ENCODE assay signal across 13 mouse cellular contexts in genomic region chr3:135887856-135888155, GRCm38 (mm10).
DNase-seq lines count a peak whose midpoint lies in the region; ATAC-seq and TF ChIP-seq lines count a peak whose summit lies in the region.
"Had no signal": no experiment of that assay in that cellular context is flagged by ENCODE, and none has a peak within 500 bp of the region (broad histone marks: within the 10 kb centered on the region; RNA-seq: fewer than 3 reads in every experiment).

No protein-coding gene starts in this region.

- no peak for TF ChIP-seq CTCF in hindbrain, postnatal 0 days (IDR thresholded peaks at IDR 0.05; ENCODE audit: low read depth)

- peak; percentile 15 for DNase-seq in hindbrain, embryonic 10.5 days (ENCODE audit: low spot score)
- DNase-seq in hindbrain, postnatal 0 days (ENCODE audit: low spot score): no peak
- DNase-seq in forebrain, embryonic 14.5 days (ENCODE audit: low spot score): peak; percentile 88
- DNase-seq in layer of hippocampus, adult 8-10 months (ENCODE audit: low spot score in 2 of 2): peak; percentile 25 to 35
- no peak for DNase-seq in ovary, postnatal 10 days (ENCODE audit: low spot score)
- DNase-seq in lung, adult 18-20 months: no peak
- DNase-seq in heart, postnatal 10 days: no peak
- DNase-seq: kidney, adult 8-10 months; lung, embryonic 14.5 days; thymus, adult 2 months had no signal

- H3K9ac ChIP-seq in hindbrain, postnatal 0 days (replicated peaks; ENCODE audit: low read length): no peak overlapping the region
- H3K9ac ChIP-seq in forebrain, embryonic 14.5 days (ENCODE audit: low read length): no peak overlapping the region
- no peak overlapping the region for H3K9ac ChIP-seq in neural tube, embryonic 13.5 days
- H3K9ac ChIP-seq: heart, embryonic 15.5 days; lung, embryonic 14.5 days had no signal

- H3K27ac ChIP-seq in hindbrain, embryonic 10.5 days: no peak overlapping the region
- no peak overlapping the region for H3K27ac ChIP-seq in hindbrain, postnatal 0 days
- peak overlapping the region; percentile 70; the same call in 1 of the 2 replicates for H3K27ac ChIP-seq in forebrain, embryonic 14.5 days (ENCODE audit: low read depth, low read length)
- H3K27ac ChIP-seq in neural tube, embryonic 13.5 days (replicated peaks): no peak overlapping the region
- H3K27ac ChIP-seq: heart, embryonic 15.5 days had no signal

- no peaks in the 10 kb centered on the region for H3K9me3 ChIP-seq in hindbrain, embryonic 10.5 days
- no peaks in the 10 kb centered on the region for H3K9me3 ChIP-seq in hindbrain, postnatal 0 days (ENCODE audit: low read length)
- H3K9me3 ChIP-seq in forebrain, embryonic 14.5 days (replicated peaks; ENCODE audit: control insufficient read depth, low read length): no peaks in the 10 kb centered on the region
- H3K9me3 ChIP-seq in neural tube, embryonic 13.5 days: no peaks in the 10 kb centered on the region
- H3K9me3 ChIP-seq: heart, embryonic 15.5 days had no signal

- H3K36me3 ChIP-seq in hindbrain, embryonic 10.5 days: no peaks in the 10 kb centered on the region
- no peaks in the 10 kb centered on the region for H3K36me3 ChIP-seq in hindbrain, postnatal 0 days (ENCODE audit: insufficient read depth, low read length)
- no peaks in the 10 kb centered on the region for H3K36me3 ChIP-seq in forebrain, embryonic 14.5 days (ENCODE audit: control insufficient read depth, insufficient read depth, low read length)
- no peaks in the 10 kb centered on the region for H3K36me3 ChIP-seq in neural tube, embryonic 13.5 days
- H3K36me3 ChIP-seq: heart, embryonic 15.5 days had no signal

- WGBS in hindbrain, embryonic 10.5 days: 50% methylated on average over 5 of the region's 5 CpGs
- 41% methylated on average over 5 of the region's 5 CpGs for WGBS in hindbrain, postnatal 0 days
- WGBS in forebrain, embryonic 14.5 days: 6% methylated on average over 5 of the region's 5 CpGs
- 41% methylated on average over 5 of the region's 5 CpGs for WGBS in neural tube, embryonic 13.5 days

- H3K27me3 ChIP-seq in hindbrain, embryonic 10.5 days (ENCODE audit: insufficient read depth, poor library complexity, severe bottlenecking): no peaks in the 10 kb centered on the region
- no peaks in the 10 kb centered on the region for H3K27me3 ChIP-seq in hindbrain, postnatal 0 days (ENCODE audit: insufficient read depth, low read length)
- H3K27me3 ChIP-seq in forebrain, embryonic 14.5 days (replicated peaks; ENCODE audit: control insufficient read depth, insufficient read depth, low read length): no peaks in the 10 kb centered on the region
- H3K27me3 ChIP-seq in neural tube, embryonic 13.5 days: no peaks in the 10 kb centered on the region
- H3K27me3 ChIP-seq: heart, embryonic 15.5 days had no signal

- no peak for ATAC-seq in hindbrain, postnatal 0 days
- ATAC-seq in forebrain, embryonic 14.5 days: peak; percentile 97
- peak; percentile 83; the same call in 1 of the 2 replicates for ATAC-seq in neural tube, embryonic 13.5 days (ENCODE audit: low read depth)

- H3K4me3 ChIP-seq in hindbrain, embryonic 10.5 days: no peak overlapping the region
- no peak overlapping the region for H3K4me3 ChIP-seq in hindbrain, postnatal 0 days (ENCODE audit: low read length)
- no peak overlapping the region for H3K4me3 ChIP-seq in forebrain, embryonic 14.5 days (ENCODE audit: low read depth, low read length)
- no peak overlapping the region for H3K4me3 ChIP-seq in neural tube, embryonic 13.5 days
- H3K4me3 ChIP-seq: erythroblast, embryonic 14.5 days; heart, embryonic 15.5 days had no signal

- peaks cover 8% of the 10 kb centered on the region; the same call in 1 of the 2 replicates for H3K4me1 ChIP-seq in hindbrain, embryonic 10.5 days (replicated peaks)
- no peaks in the 10 kb centered on the region for H3K4me1 ChIP-seq in hindbrain, postnatal 0 days (ENCODE audit: insufficient read depth, low read length)
- H3K4me1 ChIP-seq in forebrain, embryonic 14.5 days (ENCODE audit: control insufficient read depth, insufficient read depth, low read length): peaks cover 7% of the 10 kb centered on the region
- peaks cover 9% of the 10 kb centered on the region for H3K4me1 ChIP-seq in neural tube, embryonic 13.5 days (replicated peaks)
- H3K4me1 ChIP-seq: heart, embryonic 15.5 days had no signal

- no peak overlapping the region for H3K4me2 ChIP-seq in hindbrain, postnatal 0 days (ENCODE audit: low read depth, low read length)
- peak overlapping the region; percentile 26 for H3K4me2 ChIP-seq in forebrain, embryonic 14.5 days (ENCODE audit: low read length)
- no peak overlapping the region for H3K4me2 ChIP-seq in neural tube, embryonic 13.5 days
- H3K4me2 ChIP-seq: heart, embryonic 15.5 days; lung, embryonic 14.5 days had no signal

- intact Hi-C loops in heart, postnatal 10 days (cut with DNase I): loop anchor here (2.0 to 10.0 kb wide), 5 partner anchors 784 to 1865 kb away; partner anchors contain the start of gene Ppp3ca

Comparison
In these comparisons a context has a peak if more than half of its experiments do, and no peak if none do; other contexts are left out.
1. DNase-seq: peak in hindbrain, embryonic 10.5 days (single experiment), forebrain, embryonic 14.5 days (single experiment) and layer of hippocampus, adult 8-10 months (2 of 2); none in hindbrain, postnatal 0 days (single experiment), ovary, postnatal 10 days (single experiment), lung, adult 18-20 months (0 of 2) and heart, postnatal 10 days (0 of 2).